Mouse (Mus musculus): Measurements from ENCODE around the gene Prok2.

- TF ChIP-seq CTCF (IDR thresholded peaks at IDR 0.05; ENCODE audit: insufficient read depth, low read depth, low read length) (no peak), POLR2A (IDR thresholded peaks at IDR 0.05; ENCODE audit: insufficient read depth, low read depth, low read length) (no peak)
Measured at GRCm38 (mm10) chr6:99762069-99762985, 36.1 kb upstream of the Prok2 start.

All from olfactory bulb, adult 2 months (tissue).